Mouse (Mus musculus) adrenal gland, adult 2 months (tissue): ENCODE measurements around the gene Chst5. TPM values are rescaled to one million over a fixed set of nuclear protein-coding genes. Genes with fewer than 3 reads are reported as not detected.
A peak's percentile ranks its signal among the peaks of the same experiment; 100 is the strongest.

Experiments
- DNase-seq: peaks from one replicate; pipeline ENCODE4 v3.0.0; 2021
- polyA plus RNA-seq: library from polyadenylated mRNA; depleted of rRNA; stranded (reverse); fragments of >200 nt; gene quantifications from 2 replicates; pipeline ENCODE4 v1.2.3, GENCODE M21; 2012
- total RNA-seq, 2 experiments: library from RNA; stranded (reverse); gene quantifications; 2 replicates each; pipeline ENCODE4 v1.2.3; 2021

Gene Chst5
- total and polyA plus RNA-seq, 3 experiments: not detected

GRCm38 (mm10) chr8:111929648-111930344 lies 19.5 kb upstream of the Chst5 start:
- DNase-seq: no peak

- DNase-seq: no peak
These were observed 14.7 kb upstream of the Chst5 start for GRCm38 (mm10) chr8:111924976-111925375.

- peak; percentile 69 for DNase-seq
These were observed 13.1 kb upstream of the Chst5 start for GRCm38 (mm10) chr8:111923383-111923804.

- DNase-seq: no peak
These were observed 10.7 kb upstream of the Chst5 start for GRCm38 (mm10) chr8:111920971-111921370.

- no peak for DNase-seq
These were observed 9.4 kb upstream of the Chst5 start for GRCm38 (mm10) chr8:111919663-111920062.

GRCm38 (mm10) chr8:111912860-111913432 lies 2.7 kb upstream of the Chst5 start:
- DNase-seq: no peak

- DNase-seq: no peak
These were observed 1.3 kb upstream of the Chst5 start for GRCm38 (mm10) chr8:111911572-111911971.

- DNase-seq: no peak
These were observed 4.6 kb downstream of the Chst5 start for GRCm38 (mm10) chr8:111905500-111906121.

GRCm38 (mm10) chr8:111902080-111902479 lies 8.2 kb downstream of the Chst5 start:
- no peak for DNase-seq

GRCm38 (mm10) chr8:111898586-111898985 lies 11.7 kb downstream of the Chst5 start:
- DNase-seq: no peak

GRCm38 (mm10) chr8:111894955-111895354 lies 15.3 kb downstream of the Chst5 start:
- DNase-seq: no peak

- DNase-seq: no peak
These were observed 17.6 kb downstream of the Chst5 start for GRCm38 (mm10) chr8:111892615-111893014.

GRCm38 (mm10) chr8:111891983-111892382 lies 18.3 kb downstream of the Chst5 start:
- DNase-seq: no peak

GRCm38 (mm10) chr8:111890911-111891303 lies 19.3 kb downstream of the Chst5 start:
- DNase-seq: no peak

GRCm38 (mm10) chr8:111889931-111890910 lies 20.0 kb downstream of the Chst5 start:
- no peak for DNase-seq

GRCm38 (mm10) chr8:111888091-111888650 lies 22.1 kb downstream of the Chst5 start:
- DNase-seq: no peak

- DNase-seq: no peak
These were observed 22.8 kb downstream of the Chst5 start for GRCm38 (mm10) chr8:111887479-111887878.

- DNase-seq: no peak
These were observed 26.6 kb downstream of the Chst5 start for GRCm38 (mm10) chr8:111883615-111884014.

- DNase-seq: peak; percentile 43
These were observed 28.7 kb downstream of the Chst5 start for GRCm38 (mm10) chr8:111881591-111881990.

- DNase-seq: no peak
These were observed 32.5 kb downstream of the Chst5 start for GRCm38 (mm10) chr8:111877711-111878110.

- DNase-seq: peak; percentile 97
These were observed 33.8 kb downstream of the Chst5 start, which contains the start of gene Tmem170 for GRCm38 (mm10) chr8:111876355-111876948. Gene Tmem170, minus strand, starts transcription at chr8:111876750.
